Mouse (Mus musculus) activated CD4-positive, CD25-positive, alpha-beta regulatory T cell, adult 9 weeks (primary cell): ENCODE data around the gene Cenpn. TPM values are rescaled to one million over a fixed set of nuclear protein-coding genes. Genes with fewer than 3 reads are reported as not detected.

ENCODE experiments used
- polyA plus RNA-seq: library from polyadenylated mRNA; unstranded; fragments of 100-300 nt; shearing (Covaris generic); gene quantifications from one replicate; pipeline ENCODE4 v1.2.1, GENCODE M21; 2017

Cenpn gene
- polyA plus RNA-seq = 2.6 TPM

DNA sequence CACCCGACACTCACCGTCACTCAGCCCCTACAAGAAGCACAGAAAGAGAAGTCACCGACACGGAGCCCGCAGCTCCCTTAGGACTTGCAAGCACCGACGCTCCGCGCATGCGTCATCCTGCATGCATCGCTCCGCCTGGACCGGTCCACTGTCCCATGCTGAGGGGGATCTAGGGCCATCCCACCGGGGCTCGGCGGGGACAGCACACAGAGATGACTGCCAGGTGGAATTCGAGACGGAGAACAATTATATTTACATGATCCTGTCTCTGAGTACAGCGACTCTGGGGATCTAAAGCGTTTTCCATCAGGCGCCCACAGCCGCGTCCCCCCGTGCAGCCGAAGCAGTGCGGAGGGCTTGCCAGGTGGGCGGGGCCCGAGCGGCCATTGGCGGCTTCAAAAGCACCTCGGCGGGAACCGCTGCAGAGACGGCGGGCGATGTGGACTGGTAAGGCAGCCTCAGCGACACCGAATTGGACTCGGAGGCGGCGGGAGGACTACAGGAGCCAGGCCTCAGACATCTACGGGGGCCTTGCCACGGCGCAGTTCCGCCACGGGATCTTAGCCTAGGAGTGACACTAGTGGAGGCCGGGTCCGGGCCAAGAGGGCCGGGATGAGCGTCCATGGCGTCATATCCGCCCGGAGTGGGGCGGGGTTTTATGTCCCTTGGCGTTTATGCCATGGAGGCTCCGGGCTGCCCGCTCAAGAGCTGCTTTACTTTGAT is at the start of gene Cenpn, which contains the start of gene Cmc2:
Cenpn (plus strand) TSS at position 394 of the 723 bp plus-strand sequence.
Cmc2 (minus strand) TSS at position 119 of the 723 bp plus-strand sequence.

DNA sequence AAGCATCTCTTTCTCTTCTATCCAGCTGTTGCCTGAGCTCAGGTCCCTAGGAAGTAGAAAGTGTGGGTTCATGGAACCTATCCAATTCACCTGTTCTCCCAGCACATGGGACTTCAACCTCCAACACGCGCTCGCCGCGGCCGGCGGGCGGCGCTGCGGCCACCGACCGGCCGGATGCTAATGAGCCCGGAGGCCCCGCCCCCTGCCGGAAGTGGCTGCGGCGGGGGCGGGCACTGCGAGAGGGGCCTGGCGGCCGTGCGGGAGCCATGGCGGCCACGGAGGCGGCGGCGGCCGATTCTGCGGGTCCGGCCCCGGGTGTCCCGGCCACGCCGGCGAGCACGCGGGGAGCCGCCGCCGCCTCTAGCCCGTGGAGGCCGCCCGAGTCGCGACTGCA is 21.6 kb downstream of the Cenpn start, which contains the start of gene Atmin:
Atmin (plus strand) TSS at position 233 of the 394 bp plus-strand sequence.

DNA sequence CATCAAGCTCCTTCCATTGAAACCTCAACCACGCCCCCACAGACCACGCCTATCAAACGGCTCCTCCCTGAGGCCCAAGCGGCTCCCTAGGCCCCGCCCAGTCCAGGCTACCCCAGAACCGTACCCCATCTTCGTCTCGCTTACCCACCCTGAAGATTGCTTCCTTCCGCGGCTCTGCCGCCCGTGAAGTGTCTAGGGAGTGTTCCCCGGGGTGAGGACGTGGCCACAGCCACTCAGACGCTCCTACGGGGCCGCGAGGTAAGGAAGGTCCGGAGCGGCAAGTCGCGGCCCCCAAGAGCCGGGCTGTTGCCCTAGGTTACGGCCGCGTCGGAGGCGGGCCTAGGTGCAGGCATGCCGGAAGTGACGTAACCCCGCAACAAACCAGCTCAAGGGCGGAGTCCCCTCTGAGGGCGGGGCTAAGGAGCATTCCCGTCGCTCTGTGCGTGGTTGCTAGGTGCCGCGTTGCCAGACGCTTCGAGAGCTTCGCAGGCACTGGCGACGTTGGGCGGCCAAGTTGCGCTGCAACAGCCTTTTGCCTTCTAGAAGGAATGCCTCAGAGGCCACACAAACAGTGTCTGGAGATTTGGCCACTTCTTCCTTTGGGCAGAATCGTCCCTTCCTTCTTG is 57.2 kb downstream of the Cenpn start, which contains the start of gene 1700030J22Rik:
1700030J22Rik (minus strand) TSS at position 329 of the 626 bp plus-strand sequence.

Other genes starting within 250 kb of the Cenpn start
- gene Cdyl2, start 188.7 kb upstream of the Cenpn start, polyA plus RNA-seq = 9.9 TPM
- 41.7 TPM for gene Cmc2, start 275 bp upstream of the Cenpn start, polyA plus RNA-seq
- gene Atmin, start 21.7 kb downstream of the Cenpn start, polyA plus RNA-seq = 7.1 TPM
- 0.18 TPM for gene 1700030J22Rik, start 57.2 kb downstream of the Cenpn start, polyA plus RNA-seq
- 29.5 TPM for gene Gcsh, start 71.8 kb downstream of the Cenpn start, polyA plus RNA-seq
- 0.54 TPM for gene Pkd1l2, start 160.7 kb downstream of the Cenpn start, polyA plus RNA-seq
- gene Bco1, start 174.1 kb downstream of the Cenpn start, polyA plus RNA-seq = not detected
- gene Gan, start 236.4 kb downstream of the Cenpn start, polyA plus RNA-seq = 1.0 TPM